Mouse (Mus musculus) adrenal gland, postnatal 10 days (tissue): ENCODE results near the gene March11. TPM values are rescaled to one million over a fixed set of nuclear protein-coding genes. Genes with fewer than 3 reads are reported as not detected.

Source experiments
- DNase-seq: peaks from one replicate; pipeline ENCODE4 v3.0.0; 2021; ENCODE audit warnings: mixed read lengths
- total RNA-seq, 2 experiments: library from RNA; stranded (reverse); gene quantifications; 2 replicates each; pipeline ENCODE4 v1.2.3; 2021

Gene March11
- total RNA-seq, 2 experiments from 2014 or later: 1.7 to 2.3 TPM

DNA sequence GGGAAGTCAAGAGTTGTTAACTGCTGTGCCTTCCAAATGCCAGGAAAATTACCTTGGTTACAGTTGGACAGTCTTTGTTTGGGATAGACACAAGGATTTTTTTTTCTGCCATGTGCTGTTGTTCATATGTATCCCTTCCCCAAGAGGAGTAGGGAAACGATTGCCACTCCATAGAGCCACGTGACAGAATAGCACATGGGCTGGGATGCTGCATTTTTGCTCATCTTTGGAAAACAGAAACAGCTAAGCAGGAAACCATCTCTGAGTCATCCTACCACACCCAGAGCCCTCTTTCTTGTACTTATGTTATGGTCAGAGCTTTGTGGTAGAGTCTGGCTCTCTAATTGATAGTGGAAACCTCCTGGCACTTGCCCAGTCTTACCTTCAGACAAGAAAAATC lies 65.4 kb downstream of the March11 start:
- DNase-seq: no peak

DNA sequence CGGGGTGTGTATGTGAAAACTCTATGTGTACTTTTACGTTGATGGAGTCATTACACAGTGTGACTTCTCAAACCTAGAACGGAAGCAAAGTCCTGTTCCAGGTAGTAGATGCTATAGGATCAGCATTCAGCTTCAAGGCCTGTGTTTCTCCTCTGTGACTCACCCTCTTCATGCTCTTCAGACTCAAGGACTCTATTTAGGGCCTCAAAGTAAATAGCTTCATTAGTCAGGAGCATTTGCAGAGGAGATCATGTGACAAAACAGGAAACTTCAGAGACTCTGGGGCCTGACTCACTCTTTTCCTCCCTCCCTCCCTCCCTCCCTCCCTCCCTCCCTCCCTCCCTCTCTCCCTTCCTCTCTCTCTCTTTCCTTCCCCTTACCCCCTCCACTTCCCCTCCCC lies 66.1 kb downstream of the March11 start:
- DNase-seq: no peak

- DNase-seq: no peak
These were observed 68.5 kb downstream of the March11 start for GRCm38 (mm10) chr15:26377355-26377754.

DNA sequence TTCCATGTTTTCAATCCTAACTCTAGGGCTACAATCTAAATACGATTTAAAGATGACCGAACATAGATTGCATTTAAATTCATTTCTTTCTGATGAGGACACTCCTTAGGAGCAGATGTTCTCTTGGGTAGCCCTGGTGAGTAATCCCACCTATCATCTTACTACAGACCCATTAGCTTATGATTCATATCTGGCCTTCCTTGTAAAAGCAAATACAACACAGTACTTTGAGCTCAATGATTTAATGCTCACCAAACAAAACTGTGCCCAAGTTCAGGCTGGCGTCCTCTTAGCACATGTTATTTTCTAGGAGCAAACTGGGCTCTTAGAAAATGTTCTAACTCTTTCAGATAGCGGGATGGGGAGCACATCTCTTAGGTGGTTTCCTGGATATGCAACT lies 70.0 kb downstream of the March11 start:
- no peak for DNase-seq

- DNase-seq: no peak
These were observed 71.0 kb downstream of the March11 start for GRCm38 (mm10) chr15:26379831-26380230.

GRCm38 (mm10) chr15:26380844-26381243 lies 72.0 kb downstream of the March11 start:
- DNase-seq: peak; percentile 36

- DNase-seq: no peak
These were observed 81.2 kb downstream of the March11 start for GRCm38 (mm10) chr15:26390001-26390400.

- DNase-seq: no peak
These were observed 87.7 kb downstream of the March11 start for GRCm38 (mm10) chr15:26396556-26396955.

DNA sequence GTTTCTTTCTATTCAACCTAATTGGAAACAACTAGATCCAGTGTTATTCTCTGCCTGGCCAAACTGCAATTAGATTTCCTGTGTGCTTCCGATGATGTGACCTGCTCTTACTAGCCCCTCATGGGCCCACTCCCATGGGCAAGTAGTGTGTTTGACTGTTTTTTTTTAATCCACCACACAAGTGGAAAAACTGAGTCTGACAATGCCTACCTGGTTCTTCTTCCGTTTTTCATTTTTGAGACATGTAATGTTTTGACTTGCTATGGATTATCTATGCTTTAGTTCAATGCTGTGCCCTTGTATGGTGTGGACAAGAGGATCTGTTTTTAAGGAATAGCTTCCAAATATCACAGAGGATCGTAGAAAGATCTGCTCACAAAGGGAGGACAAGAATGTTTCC lies 116.4 kb downstream of the March11 start:
- DNase-seq: no peak

GRCm38 (mm10) chr15:26426231-26426630 lies 117.4 kb downstream of the March11 start:
- no peak for DNase-seq

DNA sequence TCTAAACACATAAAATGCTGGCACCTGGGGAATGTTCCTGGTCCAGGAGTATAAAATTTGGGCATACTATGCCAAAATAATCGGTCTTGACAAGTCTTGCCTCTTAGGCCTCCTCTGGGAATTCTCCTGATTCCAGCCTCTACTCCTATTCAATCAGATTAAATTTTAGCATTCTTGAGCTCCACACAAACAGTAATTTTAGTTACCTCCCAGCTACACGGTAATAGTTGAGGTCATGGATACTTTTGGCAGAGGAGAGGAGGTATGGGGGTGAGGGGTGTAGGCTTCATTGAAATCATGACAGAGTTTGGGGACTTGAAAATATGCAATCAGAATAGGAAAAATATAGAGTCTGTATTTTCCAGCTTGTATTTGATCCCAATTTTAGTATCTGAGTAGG lies 121.7 kb downstream of the March11 start:
- DNase-seq: no peak

DNA sequence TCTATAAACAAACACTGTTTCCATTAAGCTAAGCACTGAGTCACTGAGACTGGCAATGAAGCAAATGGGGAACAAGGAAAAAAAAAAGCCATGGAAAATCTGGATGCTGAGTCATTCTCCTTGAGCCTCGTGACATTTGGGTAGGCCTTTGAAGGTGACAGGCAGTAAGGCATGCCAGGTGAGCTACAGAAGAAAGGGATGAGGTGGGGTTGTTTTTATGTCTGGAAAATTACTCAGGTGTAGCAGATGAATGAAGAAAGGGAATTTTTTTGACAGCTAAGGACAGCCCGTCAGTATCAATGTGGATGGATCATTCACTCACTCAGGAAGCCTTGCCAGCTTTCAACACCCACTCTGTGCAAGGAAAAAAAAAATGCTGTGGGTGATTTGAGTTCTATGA lies 123.8 kb downstream of the March11 start:
- peak; percentile 7 for DNase-seq

DNA sequence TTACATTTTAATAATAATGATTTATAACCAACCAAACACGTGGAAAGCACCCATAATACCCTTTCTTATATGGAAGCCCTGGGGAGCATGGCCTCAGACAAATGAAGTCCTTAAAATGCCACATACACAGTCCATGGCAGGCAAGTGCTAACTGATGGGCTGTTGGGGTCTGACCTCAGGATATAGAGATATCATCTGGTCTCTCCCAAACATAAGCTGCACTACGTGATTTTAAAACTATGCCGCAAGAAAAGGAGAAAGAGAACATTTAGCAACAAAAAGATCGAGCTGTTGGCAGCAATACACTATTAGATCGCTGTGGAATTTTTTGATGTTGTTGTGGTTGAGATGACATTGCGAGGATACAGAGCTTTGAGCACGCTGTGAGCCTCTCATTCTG lies 126.9 kb downstream of the March11 start:
- DNase-seq: no peak

GRCm38 (mm10) chr15:26437113-26437512 lies 128.3 kb downstream of the March11 start:
- no peak for DNase-seq
